In the genomic region with DNA sequence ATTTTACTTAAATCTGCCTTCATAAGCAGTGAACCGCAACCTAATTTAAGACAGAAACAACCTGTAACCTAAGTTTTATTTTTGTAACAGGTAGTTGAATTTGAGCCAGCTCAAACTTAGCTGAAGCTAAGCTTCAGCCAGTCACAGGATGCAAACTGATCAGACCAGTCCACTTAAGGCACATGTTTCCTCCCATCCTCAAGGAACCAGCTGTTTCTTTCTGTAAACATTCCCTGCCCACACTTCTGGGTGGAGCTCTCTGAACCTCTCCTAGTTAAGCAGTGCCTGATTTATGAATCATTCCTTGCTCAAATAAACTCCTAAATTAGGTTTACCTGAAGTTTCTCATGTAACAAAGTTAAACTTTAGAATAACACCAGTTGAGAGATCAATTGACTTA, we compare ENCODE assay signal across 13 mouse cellular contexts.
"Had no signal": no experiment of that assay in that cellular context is flagged by ENCODE, and none has a peak within 500 bp of the region (broad histone marks: within the 10 kb centered on the region; RNA-seq: fewer than 3 reads in every experiment).

No protein-coding gene starts in this region.

- ATAC-seq: liver, embryonic 12.5 days; midbrain, embryonic 13.5 days had no signal

- H3K27ac ChIP-seq: left cerebral cortex, adult 2 months; limb, embryonic 15.5 days; liver, embryonic 12.5 days; midbrain, embryonic 13.5 days; neural tube, embryonic 12.5 days; stomach, embryonic 15.5 days had no signal

- H3K4me2 ChIP-seq: limb, embryonic 15.5 days; liver, embryonic 12.5 days; midbrain, embryonic 13.5 days; neural tube, embryonic 12.5 days; stomach, embryonic 15.5 days had no signal

- H3K4me3 ChIP-seq: left cerebral cortex, adult 2 months; limb, embryonic 15.5 days; liver, embryonic 12.5 days; midbrain, embryonic 13.5 days; neural tube, embryonic 12.5 days; stomach, embryonic 15.5 days had no signal

- H3K27me3 ChIP-seq: limb, embryonic 15.5 days; liver, embryonic 12.5 days; neural tube, embryonic 12.5 days; stomach, embryonic 15.5 days had no signal

- H3K9me3 ChIP-seq: limb, embryonic 15.5 days; liver, embryonic 12.5 days; midbrain, embryonic 13.5 days; neural tube, embryonic 12.5 days; stomach, embryonic 15.5 days had no signal

- H3K9ac ChIP-seq: limb, embryonic 15.5 days; liver, embryonic 12.5 days; midbrain, embryonic 13.5 days; neural tube, embryonic 12.5 days; stomach, embryonic 15.5 days had no signal

- H3K36me3 ChIP-seq: limb, embryonic 15.5 days; liver, embryonic 12.5 days; midbrain, embryonic 13.5 days; neural tube, embryonic 12.5 days; stomach, embryonic 15.5 days had no signal

- DNase-seq: kidney, adult 11 months; kidney, adult 9 months; kidney, postnatal 14 days; retina, postnatal 1 day; right cerebral cortex, postnatal 4 days; spleen, adult 18-20 months; thymus, postnatal 36 days had no signal

- H3K4me1 ChIP-seq: limb, embryonic 15.5 days; liver, embryonic 12.5 days; midbrain, embryonic 13.5 days; neural tube, embryonic 12.5 days; stomach, embryonic 15.5 days had no signal
